Mouse (Mus musculus): ENCODE data around the gene Zbtb34. TPM values are rescaled to one million over a fixed set of nuclear protein-coding genes. Genes with fewer than 3 reads are reported as not detected.

The Zbtb34 gene
- total RNA-seq (2021) (1 to 10 TPM; 6.4 to 7.1 TPM), polyA plus RNA-seq (2012; rRNA removed) (2.4 and 3.8 TPM in 2 replicates)
- long read RNA-seq: 0 reads

DNA sequence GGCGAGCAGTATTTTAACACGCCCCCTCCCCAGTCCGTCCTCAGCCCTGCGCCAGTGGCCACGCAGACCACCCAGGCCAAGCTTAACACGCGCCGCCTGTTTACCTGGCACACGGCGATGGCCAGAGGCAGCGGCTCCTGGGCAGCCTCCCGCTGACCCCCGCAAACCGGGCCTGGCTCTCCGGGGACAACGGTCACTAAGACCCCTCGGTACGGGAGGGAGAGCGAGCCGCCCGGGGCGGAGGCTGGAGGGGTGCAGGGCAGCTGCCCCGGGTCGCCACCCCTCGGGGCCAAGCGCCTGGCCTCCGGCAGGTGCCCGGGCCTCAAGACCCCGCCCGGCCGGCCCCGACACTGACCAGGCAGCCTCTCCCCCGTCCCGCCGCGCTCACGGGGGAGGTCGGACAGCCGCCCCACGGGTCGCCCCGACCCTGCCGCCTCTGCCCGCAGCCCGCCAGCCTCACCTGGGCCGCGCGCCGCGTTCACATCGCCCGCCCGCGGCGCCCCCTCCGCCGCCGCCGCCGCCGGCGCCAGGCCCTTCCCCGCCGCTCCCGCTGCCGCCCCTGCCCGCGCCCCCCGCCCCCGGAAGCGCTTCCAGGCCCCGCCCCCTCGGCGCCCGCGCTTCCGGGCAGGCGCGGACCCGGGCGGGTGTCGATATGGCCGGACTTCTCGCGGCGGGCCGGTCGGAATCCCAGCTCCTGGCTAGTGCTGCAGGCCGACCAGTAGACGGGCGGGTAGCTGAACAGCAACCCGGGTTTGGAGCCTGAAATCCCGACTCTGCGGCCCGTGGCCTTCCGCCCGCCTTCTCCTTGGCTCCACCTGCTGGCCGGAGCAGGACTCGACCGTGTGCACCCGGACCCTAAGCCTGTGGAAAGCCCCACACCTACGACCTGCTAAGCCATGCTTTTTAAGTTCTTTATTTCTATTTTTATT is at the start of gene Zbtb34:
Gene Zbtb34, minus strand, starts transcription at position 554 of the 929 bp plus-strand sequence.
- DNase-seq: peak; percentile 77

DNA sequence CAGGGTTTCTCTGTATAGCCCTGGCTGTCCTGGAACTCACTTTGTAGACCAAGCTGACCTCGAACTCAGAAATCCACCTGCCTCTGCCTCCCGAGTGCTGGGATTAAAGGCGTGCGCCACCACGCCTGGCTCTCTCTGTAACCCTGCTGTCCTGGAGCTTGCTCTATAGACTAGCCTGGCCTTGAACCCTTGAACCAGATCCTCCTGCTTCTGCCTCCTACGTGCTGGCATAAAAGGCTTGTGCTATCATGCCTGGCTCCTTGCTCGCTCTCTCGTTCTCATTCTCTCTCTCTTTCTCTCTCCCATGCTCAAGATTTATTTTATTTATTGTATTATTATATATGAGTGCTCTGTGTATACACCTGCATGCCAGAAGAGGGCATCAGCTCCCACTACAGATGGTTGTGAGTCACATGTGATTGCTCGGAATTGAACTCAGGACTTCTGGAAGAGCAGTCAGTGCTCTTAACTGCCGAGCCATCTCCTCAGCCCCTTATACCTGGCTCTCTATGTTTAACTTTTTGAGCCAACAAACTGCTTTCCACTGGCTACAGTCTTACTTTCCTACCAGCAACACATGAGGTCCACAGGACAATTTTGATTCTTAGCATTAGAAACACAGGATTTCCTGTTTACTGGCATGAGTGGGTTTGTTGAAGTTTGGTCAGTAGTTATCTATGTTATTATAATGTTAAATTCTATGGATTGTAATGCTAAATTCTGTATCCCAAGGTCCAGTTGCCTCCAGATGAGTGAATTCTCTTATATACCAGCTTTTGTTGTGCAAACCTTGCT is 47.0 kb upstream of the Zbtb34 start:
- no peak for DNase-seq

DNA sequence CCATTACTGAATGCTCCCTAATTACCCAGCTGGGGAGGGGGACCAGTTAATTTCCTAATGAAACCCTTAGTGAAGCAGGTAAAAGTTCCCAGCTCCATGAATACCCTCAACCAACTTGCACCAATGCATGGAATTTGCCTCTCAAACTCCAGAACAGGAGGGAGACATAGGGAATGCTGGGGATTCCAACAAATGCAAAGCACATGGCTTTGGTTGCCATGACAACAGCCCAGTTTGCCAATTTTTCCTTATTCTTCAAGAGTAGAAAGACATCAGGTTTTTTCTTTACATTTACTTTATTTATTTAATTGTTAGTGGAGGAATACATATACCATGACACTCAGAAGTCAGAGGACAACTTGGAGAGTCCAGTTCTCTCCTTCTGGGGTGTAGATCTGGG is 44.8 kb upstream of the Zbtb34 start:
- no peak for DNase-seq

DNA sequence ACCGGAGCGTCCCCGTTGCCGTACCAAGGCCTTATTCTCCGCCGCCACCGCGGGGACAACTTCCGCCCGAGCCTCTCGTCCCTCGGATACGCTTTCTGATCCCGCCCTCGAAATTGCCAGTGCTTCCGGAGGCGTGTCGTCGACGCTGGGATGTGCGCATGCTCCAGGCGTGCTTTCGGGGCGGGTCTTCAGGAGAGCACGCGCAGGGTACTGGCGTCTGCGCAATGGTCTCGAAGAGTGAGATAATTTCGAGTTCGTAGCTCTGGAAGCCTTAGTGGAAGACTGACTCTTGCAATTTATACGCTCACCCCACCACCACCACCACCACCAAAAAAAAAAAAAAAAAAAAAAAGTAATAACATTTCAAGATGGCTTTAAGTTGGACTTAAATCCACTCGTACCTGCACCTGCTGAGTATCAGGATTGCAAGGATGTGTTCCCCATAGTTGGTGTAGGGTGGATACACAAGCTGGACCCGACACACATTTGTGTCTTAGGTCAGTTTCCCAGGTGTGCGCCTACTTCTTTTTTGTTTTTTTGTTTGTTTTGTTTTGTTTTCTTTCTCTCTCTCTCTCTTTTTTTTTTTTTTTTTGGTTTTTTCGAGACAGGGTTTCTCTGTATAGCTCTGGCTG is 37.5 kb upstream of the Zbtb34 start, which contains the start of gene Zbtb43:
Gene Zbtb43, minus strand, starts transcription at position 94 of the 632 bp plus-strand sequence.
- peak; percentile 97 for DNase-seq

DNA sequence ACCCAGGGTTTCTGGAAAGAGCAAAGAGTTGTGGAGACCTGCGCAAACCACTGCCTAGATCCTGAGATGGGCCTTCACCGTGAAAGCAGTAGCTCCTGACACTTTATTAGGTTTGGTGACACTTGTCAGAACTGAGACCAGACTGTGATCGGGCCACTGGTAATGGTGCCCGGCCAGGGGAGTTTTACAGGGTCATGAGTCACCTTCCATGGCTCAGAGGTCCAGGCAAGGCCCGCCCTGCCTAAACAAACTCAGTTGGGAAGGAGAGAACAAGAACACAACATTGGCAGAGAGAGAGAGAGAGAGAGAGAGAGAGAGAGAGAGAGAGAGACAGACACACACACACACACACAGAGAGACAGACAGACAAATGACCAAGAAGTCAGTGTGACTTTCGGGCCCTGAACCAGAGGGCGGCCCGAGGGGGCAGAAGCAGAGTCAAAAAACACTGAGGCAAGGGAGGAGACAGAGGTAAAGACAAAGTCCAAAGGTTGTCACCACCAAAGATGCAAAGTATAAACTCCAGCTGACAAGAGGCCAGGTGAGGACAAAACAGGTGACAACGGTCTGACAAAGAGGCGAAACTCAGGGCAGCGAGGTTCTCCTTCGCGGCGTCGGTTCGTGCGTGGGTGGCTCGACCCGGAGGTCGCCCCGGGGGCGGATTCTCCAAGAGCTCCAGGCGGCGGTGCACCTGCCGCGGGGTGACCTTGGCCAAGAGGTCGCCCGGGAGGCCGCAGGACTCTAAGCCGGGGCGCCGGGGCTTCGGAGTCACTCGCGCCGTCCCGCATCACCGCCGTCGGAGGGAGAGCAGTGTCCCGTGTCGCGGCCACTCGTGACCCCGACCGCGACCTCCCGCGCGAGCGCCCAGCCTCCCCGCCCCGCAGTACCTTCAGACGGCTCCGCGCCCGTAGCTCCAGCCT is 36.7 kb upstream of the Zbtb34 start:
- DNase-seq: peak; percentile 81

DNA sequence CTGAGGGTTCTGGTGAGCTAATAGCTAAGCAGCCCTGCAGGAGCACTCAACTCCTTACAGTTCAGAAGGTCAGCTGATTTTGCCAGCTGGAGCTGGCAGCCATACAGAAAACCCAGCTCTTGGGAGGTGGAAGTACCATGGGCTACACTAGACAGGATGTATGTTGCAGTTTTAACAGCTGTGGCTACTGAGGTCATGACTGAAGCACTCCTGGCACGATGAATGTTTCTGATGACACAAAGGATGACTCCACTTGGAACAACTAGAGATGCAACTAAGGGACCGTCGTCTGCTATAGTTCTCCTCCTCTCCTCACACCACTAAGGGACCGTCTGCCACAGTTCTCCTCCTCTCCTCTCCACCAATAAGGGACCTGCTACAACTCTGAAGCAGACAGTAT is 34.8 kb upstream of the Zbtb34 start:
- peak; percentile 40 for DNase-seq

DNA sequence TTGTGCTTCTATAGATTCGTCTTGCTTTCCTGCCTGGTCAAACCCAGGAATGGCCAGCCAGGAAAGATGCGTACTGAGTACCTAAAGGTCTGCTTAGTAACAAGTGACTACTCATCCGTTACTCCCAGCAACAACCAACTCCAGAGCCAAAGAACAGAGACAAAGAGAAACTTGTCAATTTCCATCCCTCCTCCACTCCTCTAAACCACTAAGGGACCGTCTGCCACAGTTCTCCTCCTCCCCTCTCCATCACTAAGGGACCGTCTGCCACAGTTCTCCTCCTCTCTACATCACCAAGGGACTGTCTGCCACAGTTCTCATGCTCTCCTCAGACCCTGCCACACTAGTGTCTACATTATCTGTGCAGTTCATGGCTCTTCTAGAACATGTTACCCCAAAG is 34.1 kb upstream of the Zbtb34 start:
- DNase-seq: no peak

DNA sequence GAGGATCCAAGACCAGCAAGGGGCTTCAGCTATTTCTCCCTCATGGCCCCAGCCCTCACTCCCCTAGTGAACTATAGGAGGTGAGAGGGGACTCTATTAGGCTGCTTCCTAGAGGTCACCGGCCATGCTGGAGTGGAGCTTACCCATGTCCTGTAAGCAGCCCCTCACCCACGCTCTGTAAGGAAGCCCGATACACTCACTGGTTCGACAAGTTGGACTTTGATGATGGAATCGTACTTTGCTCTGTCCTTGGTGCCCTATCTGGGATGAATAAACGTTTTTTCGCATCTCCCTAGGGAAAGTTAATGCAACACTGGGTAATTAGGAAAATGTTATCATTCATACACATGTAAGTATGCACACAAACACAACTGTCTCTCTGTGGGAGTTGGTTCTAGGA is 30.9 kb upstream of the Zbtb34 start:
- no peak for DNase-seq

DNA sequence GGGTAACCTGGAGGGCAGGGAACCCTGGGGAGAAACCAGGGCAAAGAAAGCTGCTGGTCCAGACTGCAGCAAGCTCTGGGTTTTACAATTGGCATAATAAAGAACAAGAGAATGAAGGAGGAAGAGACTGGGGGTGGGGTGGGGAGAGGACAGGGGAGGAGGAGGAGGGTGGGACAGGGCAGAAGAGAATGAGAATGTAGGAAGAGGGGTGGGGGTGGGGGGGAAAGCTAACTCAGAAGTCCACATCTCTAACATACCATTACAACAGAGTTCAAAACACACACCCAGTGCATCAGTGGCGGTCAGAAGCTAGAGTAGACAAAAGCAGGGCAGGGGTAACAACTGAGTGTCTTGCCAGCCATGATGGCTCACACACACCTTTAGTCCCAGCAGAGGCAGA is 29.9 kb upstream of the Zbtb34 start:
- DNase-seq: no peak

DNA sequence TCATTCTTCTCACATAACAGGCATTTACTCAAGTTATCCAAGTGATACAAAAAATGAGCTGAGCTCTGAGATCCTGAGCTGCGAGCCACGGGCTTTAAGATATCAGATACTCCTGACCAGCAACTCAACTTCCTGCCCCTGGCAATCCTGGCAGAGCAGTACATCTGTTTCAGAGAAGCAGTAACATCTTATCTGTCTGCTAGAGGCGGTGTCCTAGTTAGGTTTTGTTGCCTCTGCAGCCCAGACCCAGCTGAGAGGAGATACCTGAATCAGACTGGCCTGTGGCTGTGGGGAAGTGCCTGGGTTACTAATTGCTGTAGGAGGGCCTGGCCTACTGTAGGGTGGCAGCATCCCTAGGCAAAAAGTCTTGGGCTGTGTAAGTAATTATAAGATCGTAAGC is 28.5 kb upstream of the Zbtb34 start:
- DNase-seq: no peak

DNA sequence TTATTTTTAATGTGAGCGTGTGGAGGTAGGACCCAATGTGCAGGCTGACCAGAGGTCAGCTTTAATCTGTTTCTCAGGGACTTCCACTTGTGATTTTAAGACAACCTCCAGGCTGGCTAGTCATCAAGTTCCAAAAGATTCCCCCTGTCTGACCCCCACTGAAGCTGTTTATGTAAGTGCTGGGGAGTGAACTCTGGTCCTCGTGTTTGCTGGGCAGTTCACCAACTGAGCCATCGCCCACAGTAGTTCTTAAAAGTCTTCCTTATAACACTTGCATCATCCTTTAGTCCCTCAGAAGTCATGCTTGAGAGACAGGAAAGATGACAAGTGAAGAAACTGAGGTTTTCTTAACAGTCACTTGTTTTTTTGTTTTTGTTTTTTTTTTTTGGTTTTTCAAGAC is 25.6 kb upstream of the Zbtb34 start:
- DNase-seq: no peak

DNA sequence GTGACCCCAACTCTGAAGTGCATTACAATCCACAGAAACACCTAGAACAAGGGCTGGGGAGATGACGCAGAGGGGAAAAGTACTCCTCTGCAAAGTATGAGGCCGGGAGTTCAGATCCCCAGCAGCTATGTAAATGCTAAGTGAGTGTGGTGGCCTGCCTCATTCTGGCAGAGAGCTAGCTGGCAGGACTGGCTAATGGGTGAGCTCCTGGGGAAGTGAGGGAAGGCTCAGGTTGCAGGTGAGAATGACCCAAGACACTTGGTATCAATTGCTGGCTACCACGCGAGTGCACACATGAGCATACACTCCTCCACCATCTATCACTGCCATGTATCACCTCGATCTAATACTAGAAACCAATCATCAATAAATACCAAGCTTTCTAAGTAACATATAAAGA is 25.1 kb upstream of the Zbtb34 start:
- no peak for DNase-seq

DNA sequence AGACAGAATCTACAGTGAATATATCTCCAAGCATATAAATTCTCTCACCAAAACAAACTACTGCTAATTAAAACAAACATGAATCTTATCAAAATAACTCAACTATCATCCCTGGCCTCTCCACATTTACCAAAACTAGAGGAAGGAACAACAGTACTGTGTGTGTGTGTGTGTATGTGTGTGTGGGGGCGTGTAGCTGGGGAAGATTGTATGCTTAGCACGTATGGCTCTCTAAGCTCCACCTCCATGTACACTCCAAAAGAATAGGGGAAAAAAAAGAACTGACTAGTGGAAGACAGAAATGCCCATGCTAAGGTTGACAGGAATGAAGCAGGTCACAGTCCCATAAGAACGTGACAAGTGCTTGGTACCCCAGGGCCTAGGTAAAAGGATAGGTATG is 24.2 kb upstream of the Zbtb34 start:
- no peak for DNase-seq

DNA sequence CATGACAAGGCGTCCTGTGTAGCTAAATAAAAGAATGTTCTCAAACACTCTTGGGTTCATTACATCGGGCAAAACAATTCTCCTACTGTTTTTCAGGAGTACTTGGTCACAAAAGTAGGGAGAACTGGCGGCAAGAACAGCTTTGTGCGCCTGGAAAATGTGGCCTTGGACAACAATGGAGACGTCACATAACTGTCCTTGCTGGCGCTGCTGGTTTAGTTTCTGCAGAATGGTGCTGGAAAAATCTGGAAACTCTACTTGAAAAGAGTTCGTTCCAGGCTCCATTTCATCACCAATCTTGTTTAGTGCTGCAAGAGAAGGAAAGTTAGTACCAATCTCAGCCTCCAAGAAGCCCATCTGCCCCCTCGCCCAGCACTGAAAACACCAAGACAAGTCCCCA is 23.7 kb upstream of the Zbtb34 start:
- peak; percentile 54 for DNase-seq

DNA sequence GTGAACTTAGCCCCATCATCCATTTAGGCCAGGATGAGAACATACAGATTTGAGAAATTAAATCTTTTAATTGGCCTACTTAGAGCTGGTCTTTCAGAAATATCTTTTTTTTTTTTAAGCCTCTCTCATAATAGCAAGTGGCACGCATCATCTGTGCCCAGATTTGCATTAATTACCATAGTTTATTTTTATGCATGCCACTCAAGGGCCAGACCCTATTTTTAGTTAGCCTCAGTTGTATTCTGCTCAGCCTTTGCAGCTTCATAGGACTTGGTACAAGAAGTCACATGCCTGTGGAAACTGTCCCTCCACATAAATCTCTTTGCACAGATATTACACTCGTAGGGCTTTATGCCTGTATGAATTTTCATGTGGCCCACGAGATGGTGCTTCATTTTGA is 22.4 kb upstream of the Zbtb34 start:
- no peak for DNase-seq

DNA sequence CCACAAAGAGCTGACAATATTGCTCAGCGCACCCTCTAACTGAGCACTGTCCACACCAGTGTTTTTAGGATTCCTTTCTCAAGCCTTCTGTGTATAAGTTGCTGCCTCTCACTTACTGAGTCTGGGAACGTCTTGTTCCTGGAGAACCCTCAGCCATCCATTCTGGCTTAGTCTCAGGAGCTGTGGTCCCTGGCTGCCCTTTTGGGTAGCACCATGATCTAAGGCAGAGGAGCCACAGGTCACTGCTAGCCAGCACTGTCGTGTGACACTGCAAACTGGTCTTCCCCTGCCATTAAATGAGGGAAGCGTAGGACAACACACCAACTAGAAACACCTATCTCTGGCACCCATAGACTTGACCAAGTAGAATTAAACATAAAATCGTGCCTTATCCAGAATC is 21.6 kb upstream of the Zbtb34 start:
- DNase-seq: no peak

DNA sequence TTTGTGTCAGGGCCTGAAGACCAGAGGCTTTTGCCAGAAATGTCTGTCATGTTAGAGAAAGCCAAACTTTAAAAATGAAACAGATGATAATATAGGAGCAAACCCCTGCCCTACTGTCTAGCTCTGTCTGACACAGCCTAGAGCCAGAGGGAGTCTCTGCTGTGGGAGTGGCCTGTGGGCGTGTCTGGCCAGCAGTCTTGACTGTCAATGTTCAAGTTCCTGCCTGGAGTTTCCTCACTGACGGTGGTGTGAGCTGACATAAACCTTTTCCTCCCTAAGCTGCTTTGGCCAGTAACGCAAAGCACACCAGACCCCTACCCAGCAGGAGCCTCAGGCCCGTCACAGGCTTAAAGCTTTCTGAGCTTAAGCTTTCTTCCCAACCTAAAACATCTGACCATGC is 21.0 kb upstream of the Zbtb34 start:
- DNase-seq: peak; percentile 73

DNA sequence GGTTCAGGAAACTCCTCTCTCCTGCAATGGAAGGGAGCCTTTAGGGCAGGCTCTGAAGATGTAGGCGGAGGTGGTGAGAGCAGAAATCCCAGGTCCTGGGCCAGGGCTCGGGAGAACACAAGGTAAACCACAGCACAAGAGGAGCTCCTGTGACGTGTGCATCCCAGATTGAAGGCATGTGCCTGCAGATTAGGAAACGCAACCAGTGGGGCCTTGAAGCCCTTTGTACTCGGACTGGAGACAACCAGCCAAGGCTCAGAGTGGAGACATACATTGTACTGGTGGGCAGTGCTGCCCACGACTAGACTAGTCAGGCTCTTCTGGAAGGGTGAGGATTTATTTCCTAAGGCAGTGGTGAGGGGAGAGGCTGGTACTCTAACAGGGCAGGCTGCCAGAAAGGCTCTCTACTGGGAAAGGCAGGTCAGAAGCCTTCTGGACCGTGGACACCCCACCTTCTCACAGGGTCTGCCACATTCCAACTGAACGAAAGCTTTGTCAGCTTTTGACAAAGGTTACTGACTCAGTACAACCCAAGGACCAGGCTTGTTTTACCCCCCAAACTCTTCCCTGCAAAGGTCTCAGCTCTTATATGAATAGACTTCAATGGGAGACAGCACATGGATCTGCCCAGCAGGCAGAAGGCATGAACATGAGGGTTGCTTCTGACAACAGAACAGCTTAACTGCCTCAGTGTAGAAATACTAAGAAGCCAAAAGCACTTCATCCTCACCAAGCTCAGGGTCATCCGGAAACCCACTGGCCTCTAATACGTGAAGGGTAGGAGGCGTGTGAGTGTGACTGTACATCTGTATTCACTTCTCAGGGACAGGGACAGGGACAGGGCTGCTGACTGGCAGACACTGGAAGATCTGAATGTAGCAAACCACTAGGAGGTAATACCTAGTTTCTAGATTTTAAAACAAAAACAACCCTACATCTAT is 20.2 kb upstream of the Zbtb34 start:
- DNase-seq: peak; percentile 68

DNA sequence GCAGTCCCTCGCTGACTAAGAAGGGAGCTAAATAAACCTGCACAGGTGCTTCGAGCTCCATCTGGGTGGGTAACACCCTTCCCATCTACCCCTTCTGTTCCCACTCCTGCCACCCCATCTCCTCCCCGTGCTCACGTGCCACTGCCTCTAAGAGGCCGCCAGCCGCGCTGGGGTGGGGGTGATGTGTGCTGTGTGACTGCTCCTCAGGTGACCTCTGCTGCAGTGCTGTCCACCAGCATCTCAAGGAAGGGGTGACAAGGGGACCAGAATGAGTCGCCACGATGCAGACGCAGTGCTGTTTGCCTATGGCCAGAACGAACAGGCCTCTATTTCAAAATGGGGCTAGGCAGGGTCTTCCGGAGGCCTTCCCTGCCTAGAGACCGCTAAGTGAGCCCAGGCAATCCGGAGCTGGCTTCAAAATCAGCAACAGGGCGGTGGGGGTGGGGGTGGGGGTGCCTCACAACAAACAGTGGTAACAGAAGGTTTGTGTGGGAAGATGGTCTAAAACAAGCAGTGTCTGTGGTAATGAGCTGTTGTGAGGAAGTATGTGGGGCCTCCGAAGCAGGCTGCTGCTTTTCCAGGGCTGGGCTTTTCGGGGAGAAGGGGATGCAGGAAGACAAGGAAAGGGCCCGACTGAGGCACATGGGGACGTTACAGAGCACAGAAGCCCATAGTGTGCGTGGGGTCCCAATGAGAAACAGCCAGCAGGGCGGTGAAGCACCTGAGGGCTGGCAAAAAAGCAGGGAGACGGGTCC is 18.2 kb upstream of the Zbtb34 start:
- no peak for DNase-seq
